Mouse (Mus musculus): ENCODE measurements around the gene Zranb1.
A peak's percentile ranks its signal among the peaks of the same experiment; 100 is the strongest.

DNA sequence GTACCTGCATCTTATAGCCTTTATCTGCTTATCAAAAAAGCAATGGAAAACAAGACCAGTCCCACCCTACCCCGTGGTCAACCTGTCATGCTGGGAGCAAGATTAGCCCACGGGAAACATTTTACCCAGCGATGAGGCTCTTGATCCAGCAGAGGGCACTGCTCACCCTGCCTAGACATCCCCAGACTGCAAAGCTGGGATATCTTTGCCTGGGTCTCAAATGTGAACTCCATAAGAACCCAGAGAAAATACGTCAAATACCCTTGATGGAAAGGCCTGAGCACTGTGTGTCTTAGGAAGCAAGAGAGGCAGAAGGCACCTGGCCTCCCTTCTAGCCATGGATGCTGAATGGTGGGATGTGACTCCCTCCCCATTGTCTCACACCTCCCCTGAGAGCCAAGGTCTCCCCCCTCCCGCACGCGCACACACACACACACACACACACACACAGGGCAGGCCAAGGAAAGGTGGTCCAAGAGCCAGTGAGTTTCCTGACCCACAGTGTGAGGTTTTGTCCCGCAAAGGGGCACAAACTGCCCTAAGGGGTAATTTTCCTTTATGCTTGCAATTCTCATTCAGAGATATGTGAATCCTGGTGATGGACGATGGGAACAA, 101.8 kb downstream of the Zranb1 start:
- peak; percentile 31; the same call in 1 of the 2 replicates for TF ChIP-seq ZC3H11A (IDR thresholded peaks at IDR 0.05; ENCODE audit: low read depth, low read length)
- TF ChIP-seq CTCF (conservative IDR thresholded peaks at IDR 0.05 in 1 of 2, IDR thresholded peaks at IDR 0.05 in 1 of 2; ENCODE audit: low read depth in 2 of 2, low read length in 2 of 2), result peak; percentile 66 to 90
- no peak for TF ChIP-seq MAFK (IDR thresholded peaks at IDR 0.05; ENCODE audit: insufficient replicate concordance, low read length)
- no peak for TF ChIP-seq EP300 (IDR thresholded peaks at IDR 0.05; ENCODE audit: low read length)
- no peak for TF ChIP-seq POLR2A (IDR thresholded peaks at IDR 0.05; ENCODE audit: low read depth, low read length)
- peak; percentile 92 for TF ChIP-seq RAD21 (IDR thresholded peaks at IDR 0.05; ENCODE audit: low read depth, low read length)
